Mouse (Mus musculus) urinary bladder, postnatal 4 days (tissue): ENCODE data around the gene Ank3.

Experiments used
- DNase-seq, 2 experiments: peaks; one replicate each; pipeline ENCODE4 v3.0.0; 2021 to 2022; ENCODE audit warnings: low spot score in 2 of 2

Gene Ank3

GRCm38 (mm10) chr10:69832241-69832640, 433.7 kb downstream of the Ank3 start:
- DNase-seq: no peak

- DNase-seq: no peak
These were observed 434.2 kb downstream of the Ank3 start for GRCm38 (mm10) chr10:69832822-69833221.

GRCm38 (mm10) chr10:69834700-69835099, 436.1 kb downstream of the Ank3 start:
- DNase-seq: peak; percentile 57 to 74

DNA sequence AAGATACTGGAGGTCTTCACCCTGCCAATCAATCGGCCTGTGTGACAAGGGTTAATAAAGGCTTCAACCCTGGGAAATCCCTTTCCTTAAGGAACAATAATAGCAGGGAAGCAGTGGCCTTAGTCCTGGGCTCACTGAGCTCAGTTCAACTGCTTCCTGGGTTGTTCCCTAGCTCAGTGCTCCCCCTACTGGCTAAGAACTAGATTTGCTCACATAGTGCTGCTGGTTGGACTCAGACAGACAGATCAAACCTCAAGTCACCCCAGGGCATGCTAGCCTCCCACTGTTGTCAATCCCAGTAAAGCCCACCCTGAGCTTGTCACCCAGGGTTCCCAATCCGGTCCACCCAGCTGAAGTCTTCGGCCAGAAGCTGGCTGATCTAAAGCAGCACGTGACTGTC, 447.2 kb downstream of the Ank3 start:
- DNase-seq: no peak

GRCm38 (mm10) chr10:69852366-69853091, 454.0 kb downstream of the Ank3 start:
- no peak for DNase-seq

GRCm38 (mm10) chr10:69854587-69855185, 456.1 kb downstream of the Ank3 start:
- no peak for DNase-seq

GRCm38 (mm10) chr10:69858011-69858410, 459.4 kb downstream of the Ank3 start:
- no peak for DNase-seq

- DNase-seq: no peak
These were observed 460.5 kb downstream of the Ank3 start for GRCm38 (mm10) chr10:69858897-69859605.

- no peak for DNase-seq
These were observed 461.4 kb downstream of the Ank3 start for GRCm38 (mm10) chr10:69859848-69860479.

GRCm38 (mm10) chr10:69862829-69863228, 464.3 kb downstream of the Ank3 start:
- no peak for DNase-seq

DNA sequence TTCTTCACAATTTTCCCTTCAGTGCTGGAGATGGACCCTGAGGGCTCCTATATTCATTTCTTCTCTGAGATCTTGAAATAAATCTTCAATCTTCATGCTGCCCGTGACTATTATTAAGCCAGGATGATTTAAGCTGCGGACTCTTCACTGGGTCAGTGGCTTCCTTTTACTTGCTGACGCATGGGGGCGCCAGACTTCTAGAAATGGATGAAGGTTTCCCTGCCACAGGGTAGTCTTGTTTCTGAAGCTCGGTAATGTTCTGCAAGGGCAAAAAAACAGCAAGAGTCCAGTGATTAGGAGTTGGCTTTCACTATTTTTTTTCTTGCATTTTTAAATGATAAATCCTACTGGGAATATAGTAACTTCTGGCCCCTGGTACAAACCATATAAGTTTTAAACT, 471.8 kb downstream of the Ank3 start:
- DNase-seq: peak; percentile 69 to 78

GRCm38 (mm10) chr10:69870947-69871346, 472.4 kb downstream of the Ank3 start:
- DNase-seq: no peak

DNA sequence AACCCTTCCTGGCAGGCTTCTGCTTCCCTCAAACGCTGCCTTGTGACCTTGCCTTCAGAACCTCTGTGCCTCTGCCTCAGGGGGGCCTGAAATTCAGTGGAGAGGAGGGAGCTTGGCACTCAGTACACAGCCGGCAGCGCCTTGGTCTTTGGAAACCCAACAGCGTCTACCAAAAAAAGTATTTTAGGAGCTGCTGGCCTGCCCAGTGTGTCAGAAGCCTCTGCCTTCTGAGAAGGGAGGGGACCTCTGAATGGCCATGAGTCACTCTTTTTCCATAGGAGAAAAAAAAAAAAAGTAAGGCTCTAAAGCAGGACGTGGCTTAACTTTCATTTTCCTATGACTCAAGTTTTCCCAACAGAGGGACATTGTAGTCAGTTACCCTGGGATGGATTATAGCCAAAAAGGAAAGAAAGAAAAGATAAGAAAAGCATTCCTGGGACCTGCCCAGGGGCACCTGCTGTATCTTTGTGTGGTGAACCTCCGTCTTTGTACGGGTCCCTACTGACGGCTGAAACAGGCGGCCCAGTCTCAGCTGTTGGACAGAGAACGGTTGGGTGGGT, 473.7 kb downstream of the Ank3 start:
- no peak for DNase-seq

DNA sequence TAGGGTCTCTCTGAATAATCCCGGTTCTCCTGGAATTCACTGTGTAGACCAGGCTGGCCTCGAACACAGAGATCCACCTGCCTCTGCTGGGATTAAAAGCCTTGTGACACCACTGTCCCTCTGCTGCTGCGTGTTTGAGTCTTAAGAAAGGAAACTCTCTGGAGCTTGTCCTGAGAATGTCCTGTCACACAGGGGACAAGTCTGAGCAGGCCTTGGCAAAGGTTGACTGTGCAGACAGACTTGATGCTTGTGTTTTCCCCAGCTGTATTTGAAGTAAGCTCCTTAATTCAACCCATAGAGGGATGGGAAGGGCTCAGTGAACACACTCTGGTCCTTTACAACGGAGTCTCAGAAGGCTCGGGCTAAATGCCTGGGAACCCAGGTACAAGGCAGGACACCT, 474.3 kb downstream of the Ank3 start:
- no peak for DNase-seq

GRCm38 (mm10) chr10:69874806-69875205, 476.2 kb downstream of the Ank3 start:
- no peak for DNase-seq

- no peak for DNase-seq
These were observed 485.5 kb downstream of the Ank3 start for GRCm38 (mm10) chr10:69883935-69884680.

- DNase-seq: no peak
These were observed 489.8 kb downstream of the Ank3 start for GRCm38 (mm10) chr10:69888399-69888798.

DNA sequence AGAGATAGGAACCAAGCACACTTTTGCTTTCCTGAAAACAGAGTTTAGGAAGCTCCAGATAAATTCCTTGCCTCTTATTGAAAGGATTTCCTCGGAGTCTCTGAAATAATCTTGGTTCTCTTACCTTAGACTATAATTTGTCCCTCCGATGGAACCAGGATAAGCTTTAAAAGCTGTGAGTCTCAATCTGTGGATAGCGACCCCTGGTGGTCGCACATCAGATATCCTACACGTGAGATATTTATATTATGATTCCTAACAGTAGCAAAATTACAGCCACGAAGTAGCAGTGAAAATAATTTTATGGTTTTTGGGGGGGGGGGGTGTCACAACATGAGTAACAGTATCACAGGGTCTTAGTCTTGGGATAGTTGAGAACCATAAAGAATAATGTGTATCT, 491.2 kb downstream of the Ank3 start:
- DNase-seq: no peak

DNA sequence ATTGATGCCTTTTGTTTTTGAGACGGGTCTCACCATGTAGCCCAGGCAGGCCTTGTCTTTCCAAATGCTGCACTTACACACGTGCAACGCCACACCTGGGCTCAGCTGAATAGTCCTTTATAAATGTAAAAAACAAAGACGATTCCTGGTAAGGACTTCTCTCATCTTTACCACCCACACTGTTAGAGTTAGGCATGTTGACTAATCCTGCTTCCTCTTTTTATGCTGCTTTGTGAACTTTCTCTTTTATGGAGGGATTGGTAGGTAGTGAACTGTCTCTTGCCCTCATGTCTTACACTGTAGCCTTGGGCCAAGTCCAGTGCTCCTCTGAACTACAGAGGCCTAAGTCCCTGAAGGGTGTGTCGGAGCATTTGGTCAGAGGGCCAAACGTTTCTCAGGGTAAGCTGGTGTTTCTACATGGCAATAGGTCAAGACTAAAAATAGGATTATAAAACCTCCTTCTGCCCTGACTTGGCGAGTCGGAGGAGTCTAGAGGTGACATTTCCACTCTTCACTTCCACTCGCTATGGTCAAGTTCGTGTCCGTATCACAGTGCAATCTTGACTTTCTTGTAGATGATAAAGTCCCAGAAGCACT, 491.9 kb downstream of the Ank3 start:
- no peak for DNase-seq

DNA sequence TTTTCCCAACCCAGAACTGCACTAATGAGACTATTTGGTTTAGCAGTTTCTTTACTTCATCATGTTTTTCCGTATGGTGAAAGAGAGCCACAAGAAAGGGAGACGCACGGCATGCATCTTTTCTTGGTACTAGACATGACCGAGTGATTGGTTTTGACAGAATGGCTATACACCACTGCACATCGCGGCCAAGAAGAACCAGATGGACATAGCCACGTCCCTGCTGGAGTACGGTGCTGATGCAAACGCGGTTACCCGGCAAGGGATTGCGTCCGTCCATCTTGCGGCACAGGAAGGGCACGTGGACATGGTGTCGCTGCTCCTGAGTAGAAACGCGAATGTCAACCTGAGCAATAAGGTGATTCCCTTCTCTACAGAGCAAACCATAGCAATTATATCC, 493.6 kb downstream of the Ank3 start:
- DNase-seq: no peak

- no peak for DNase-seq
These were observed 497.0 kb downstream of the Ank3 start for GRCm38 (mm10) chr10:69895606-69896005.
